In the genomic region with DNA sequence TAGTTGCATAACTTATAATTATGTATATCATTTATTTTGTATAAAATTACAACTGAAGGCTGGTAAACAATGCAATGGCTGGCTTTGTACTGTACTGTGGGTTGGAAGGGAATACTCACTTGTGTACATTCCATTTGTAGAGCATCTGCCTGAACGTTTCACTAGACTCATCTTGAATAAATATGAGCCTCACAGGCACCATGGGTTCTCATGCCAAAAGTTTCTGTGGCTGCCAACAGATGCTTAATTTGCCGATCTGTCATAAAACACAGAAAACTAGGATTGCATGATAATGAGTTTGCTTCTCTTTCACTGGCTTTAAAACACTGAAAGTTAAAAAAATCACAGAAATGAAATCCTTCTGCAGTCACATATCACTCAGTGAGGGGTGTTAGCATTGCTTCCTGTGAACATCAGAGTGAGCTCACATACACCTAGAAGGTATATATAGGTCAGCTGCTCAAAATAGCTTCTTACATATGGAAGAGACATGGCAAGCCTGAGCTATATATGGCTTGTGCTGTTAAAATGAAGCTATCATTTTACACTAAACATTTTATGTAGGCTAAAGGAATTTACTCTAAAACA, we compare ENCODE assay signal across 20 mouse cellular contexts.
DNase-seq lines count a peak whose midpoint lies in the region; ATAC-seq lines count a peak whose summit lies in the region.
"Had no signal": no experiment of that assay in that cellular context is flagged by ENCODE, and none has a peak within 500 bp of the region (broad histone marks: within the 10 kb centered on the region; RNA-seq: fewer than 3 reads in every experiment).

No protein-coding gene starts in this region.

- no peak overlapping the region for H3K27ac ChIP-seq in hindbrain, embryonic 16.5 days (ENCODE audit: low read depth, low read length)
- no peak overlapping the region for H3K27ac ChIP-seq in hindbrain, embryonic 11.5 days (ENCODE audit: low read depth, low read length)
- H3K27ac ChIP-seq in liver, embryonic 11.5 days (ENCODE audit: low read depth, low read length) = no peak overlapping the region
- H3K27ac ChIP-seq: embryonic facial prominence, embryonic 12.5 days; gastrocnemius, adult 2 months; heart, embryonic 10.5 days; hindbrain, embryonic 12.5 days; kidney, postnatal 0 days; limb, embryonic 13.5 days; midbrain, embryonic 10.5 days; neural tube, embryonic 13.5 days; stomach, postnatal 0 days had no signal

- no peak overlapping the region for H3K9ac ChIP-seq in hindbrain, embryonic 16.5 days (ENCODE audit: low read depth, low read length)
- H3K9ac ChIP-seq in hindbrain, embryonic 11.5 days (ENCODE audit: low read depth, low read length) = no peak overlapping the region
- H3K9ac ChIP-seq in liver, embryonic 11.5 days (ENCODE audit: low read depth, low read length) = no peak overlapping the region
- H3K9ac ChIP-seq: embryonic facial prominence, embryonic 12.5 days; hindbrain, embryonic 12.5 days; limb, embryonic 13.5 days; neural tube, embryonic 13.5 days had no signal

- no peaks in the 10 kb centered on the region for H3K27me3 ChIP-seq in hindbrain, embryonic 16.5 days (replicated peaks; ENCODE audit: control insufficient read depth, insufficient read depth, low read length)
- H3K27me3 ChIP-seq in hindbrain, embryonic 11.5 days (ENCODE audit: control insufficient read depth, insufficient read depth, low read length) = no peaks in the 10 kb centered on the region
- no peaks in the 10 kb centered on the region for H3K27me3 ChIP-seq in liver, embryonic 11.5 days (replicated peaks; ENCODE audit: control insufficient read depth, insufficient read depth, low read length)
- H3K27me3 ChIP-seq: embryonic facial prominence, embryonic 12.5 days; hindbrain, embryonic 12.5 days; limb, embryonic 13.5 days; neural tube, embryonic 13.5 days had no signal

- H3K4me1 ChIP-seq in hindbrain, embryonic 16.5 days (ENCODE audit: control insufficient read depth, insufficient read depth, low read depth, low read length) = no peaks in the 10 kb centered on the region
- no peaks in the 10 kb centered on the region for H3K4me1 ChIP-seq in hindbrain, embryonic 11.5 days (replicated peaks; ENCODE audit: control insufficient read depth, insufficient read depth, low read length)
- H3K4me1 ChIP-seq in liver, embryonic 11.5 days (replicated peaks; ENCODE audit: control insufficient read depth, insufficient read depth, low read length) = no peaks in the 10 kb centered on the region
- H3K4me1 ChIP-seq: embryonic facial prominence, embryonic 12.5 days; heart, embryonic 10.5 days; hindbrain, embryonic 12.5 days; limb, embryonic 13.5 days; midbrain, embryonic 10.5 days; neural tube, embryonic 13.5 days had no signal

- 43% methylated on average over 2 of the region's 2 CpGs for WGBS in hindbrain, embryonic 16.5 days
- WGBS in hindbrain, embryonic 11.5 days = 72% methylated on average over 2 of the region's 2 CpGs
- WGBS in liver, embryonic 11.5 days = 68% methylated on average over 2 of the region's 2 CpGs

- no peaks in the 10 kb centered on the region for H3K36me3 ChIP-seq in hindbrain, embryonic 16.5 days (ENCODE audit: control insufficient read depth, insufficient read depth, low read length)
- H3K36me3 ChIP-seq in hindbrain, embryonic 11.5 days (ENCODE audit: control insufficient read depth, insufficient read depth, low read length) = no peaks in the 10 kb centered on the region
- no peaks in the 10 kb centered on the region for H3K36me3 ChIP-seq in liver, embryonic 11.5 days (ENCODE audit: control insufficient read depth, insufficient read depth, low read length)
- H3K36me3 ChIP-seq: embryonic facial prominence, embryonic 12.5 days; heart, embryonic 10.5 days; hindbrain, embryonic 12.5 days; limb, embryonic 13.5 days; midbrain, embryonic 10.5 days; neural tube, embryonic 13.5 days had no signal

- peak; percentile 73; the same call in 1 of the 2 replicates for ATAC-seq in hindbrain, embryonic 16.5 days
- no peak for ATAC-seq in hindbrain, embryonic 11.5 days (ENCODE audit: low FRiP score)
- ATAC-seq in liver, embryonic 11.5 days (replicated peaks; ENCODE audit: low FRiP score) = no peak
- ATAC-seq: CD4-positive, CD25-positive, alpha-beta regulatory T cell, adult 4 months had no signal

- no peak overlapping the region for H3K4me2 ChIP-seq in hindbrain, embryonic 16.5 days (ENCODE audit: low read length)
- no peak overlapping the region for H3K4me2 ChIP-seq in hindbrain, embryonic 11.5 days (replicated peaks; ENCODE audit: low read depth, low read length)
- H3K4me2 ChIP-seq in liver, embryonic 11.5 days = no peak overlapping the region
- H3K4me2 ChIP-seq: embryonic facial prominence, embryonic 12.5 days; hindbrain, embryonic 12.5 days; limb, embryonic 13.5 days; neural tube, embryonic 13.5 days had no signal

- no peak overlapping the region for H3K4me3 ChIP-seq in hindbrain, embryonic 16.5 days (ENCODE audit: low read length)
- no peak overlapping the region for H3K4me3 ChIP-seq in hindbrain, embryonic 11.5 days (ENCODE audit: low read depth, low read length)
- no peak overlapping the region for H3K4me3 ChIP-seq in liver, embryonic 11.5 days (ENCODE audit: low read depth, low read length)
- H3K4me3 ChIP-seq: embryonic facial prominence, embryonic 12.5 days; gastrocnemius, adult 2 months; heart, embryonic 10.5 days; hindbrain, embryonic 12.5 days; limb, embryonic 13.5 days; midbrain, embryonic 10.5 days; neural tube, embryonic 13.5 days had no signal

- DNase-seq in hindbrain, embryonic 11.5 days (ENCODE audit: low spot score) = no peak
- peak; percentile 44 to 60 for DNase-seq in frontal cortex, adult 2 months (ENCODE audit: extremely low spot score in 1 of 2, low spot score in 1 of 2)
- DNase-seq in layer of hippocampus, postnatal 14 days (ENCODE audit: low spot score in 2 of 2) = peak; percentile 8 to 72
- peak; percentile 8 for DNase-seq in right cerebral cortex, postnatal 25 days
- no peak for DNase-seq in kidney, postnatal 25 days
- no peak for DNase-seq in liver, embryonic 11.5 days (ENCODE audit: low spot score)
- no peak for DNase-seq in lung, postnatal 14 days
- DNase-seq: adrenal gland, postnatal 10 days; cerebellum, adult 11-12 months; gastrocnemius, adult 2 months had no signal

- no peaks in the 10 kb centered on the region for H3K9me3 ChIP-seq in hindbrain, embryonic 16.5 days (ENCODE audit: control insufficient read depth, low read length)
- no peaks in the 10 kb centered on the region for H3K9me3 ChIP-seq in hindbrain, embryonic 11.5 days (ENCODE audit: control insufficient read depth, low read length)
- H3K9me3 ChIP-seq in liver, embryonic 11.5 days (ENCODE audit: control insufficient read depth, low read length) = no peaks in the 10 kb centered on the region
- H3K9me3 ChIP-seq: embryonic facial prominence, embryonic 12.5 days; heart, embryonic 10.5 days; hindbrain, embryonic 12.5 days; limb, embryonic 13.5 days; midbrain, embryonic 10.5 days; neural tube, embryonic 13.5 days had no signal

Comparison
In these comparisons a context has a peak if more than half of its experiments do, and no peak if none do; other contexts are left out.
1. DNase-seq: peak in frontal cortex, adult 2 months (2 of 2), layer of hippocampus, postnatal 14 days (2 of 2) and right cerebral cortex, postnatal 25 days (single experiment); none in hindbrain, embryonic 11.5 days (single experiment), kidney, postnatal 25 days (0 of 2), liver, embryonic 11.5 days (single experiment) and lung, postnatal 14 days (single experiment).